Mouse (Mus musculus) heart, adult 18-20 months (tissue): Measurements from ENCODE around the gene Insig1. TPM values are rescaled to one million over a fixed set of nuclear protein-coding genes. Genes with fewer than 3 reads are reported as not detected.
A peak's percentile ranks its signal among the peaks of the same experiment; 100 is the strongest.

Source experiments
- DNase-seq, 2 experiments: peaks; one replicate each; pipeline ENCODE4 v3.0.0; 2021 to 2022; ENCODE audit warnings: mixed read lengths in 1 of 2
- long read RNA-seq, 2 experiments: library from polyadenylated mRNA; stranded (forward); transcript quantifications; one replicate each; pipeline ENCODE4 v2.0.0; 2021
- total RNA-seq, 2 experiments: library from RNA; stranded (reverse); gene quantifications; 2 replicates each; pipeline ENCODE4 v1.2.3; 2021

Insig1 gene
- total RNA-seq = 10 to 100 TPM; 19.2 to 27.3 TPM
- long read RNA-seq, experiment 1, transcript Insig1-201 (5 exons, 2,697 nt) = major isoform, 34 of 34 reads
- long read RNA-seq, experiment 1, partial matches to known transcripts = 0 of 34 reads
- long read RNA-seq, experiment 1, other reads (novel, unspliced or antisense) = 0 of 34 reads
- long read RNA-seq, experiment 2, transcript Insig1-201 (5 exons, 2,697 nt) = major isoform, 29 of 31 reads
- long read RNA-seq, experiment 2, partial matches to known transcripts = 0 of 31 reads
- long read RNA-seq, experiment 2, other reads (novel, unspliced or antisense) = 2 of 31 reads

- peak; percentile 97 to 99 for DNase-seq
Observed at GRCm38 (mm10) chr5:28070828-28071455, at the start of gene Insig1. Insig1 (plus strand) TSS chr5:28071363.

DNA sequence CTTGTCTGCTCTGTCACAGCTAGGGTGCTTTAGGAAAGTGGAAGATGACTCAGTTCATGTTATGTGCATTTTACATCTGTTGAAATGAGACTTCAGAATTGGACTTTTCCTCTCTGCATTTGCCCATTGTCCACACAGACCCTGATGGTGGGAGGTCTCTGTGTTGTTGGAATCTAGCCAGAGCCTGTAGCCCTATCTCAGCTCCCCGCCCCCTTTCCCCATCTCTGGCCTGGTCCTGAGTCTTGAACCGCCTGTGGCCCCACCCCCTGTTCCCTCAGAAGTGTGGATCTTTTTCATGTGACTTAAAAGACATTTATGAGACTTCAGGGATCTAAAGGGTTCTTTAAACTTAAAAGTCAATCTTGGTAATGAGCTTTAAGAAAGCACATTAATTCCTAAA, 47.7 kb upstream of the Insig1 start:
- no peak for DNase-seq

GRCm38 (mm10) chr5:28031577-28032236, 39.5 kb upstream of the Insig1 start:
- DNase-seq = no peak

DNA sequence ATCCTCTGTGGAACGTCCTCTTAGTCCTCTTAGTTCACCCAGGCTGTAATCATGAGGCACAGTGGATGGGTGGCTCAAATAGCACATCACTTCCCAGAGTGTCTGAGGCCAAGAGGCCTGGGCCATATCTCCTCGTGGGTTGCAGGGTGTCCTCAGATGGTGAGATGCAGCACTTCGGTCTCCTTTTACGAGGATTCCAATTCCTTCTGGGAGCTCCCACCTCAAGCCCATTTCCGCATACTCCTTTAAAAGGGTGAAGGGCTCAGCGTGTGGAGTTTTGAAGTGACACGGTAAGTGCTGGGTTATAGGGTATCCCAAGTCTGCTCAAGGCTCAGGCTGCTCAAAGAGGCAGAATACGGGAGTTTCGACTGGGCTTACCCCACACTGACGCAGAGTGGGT, 38.3 kb upstream of the Insig1 start:
- DNase-seq = no peak

- DNase-seq = peak in 1 of 2 experiments; percentile 22
Observed at GRCm38 (mm10) chr5:28033281-28033680, 37.9 kb upstream of the Insig1 start.

DNA sequence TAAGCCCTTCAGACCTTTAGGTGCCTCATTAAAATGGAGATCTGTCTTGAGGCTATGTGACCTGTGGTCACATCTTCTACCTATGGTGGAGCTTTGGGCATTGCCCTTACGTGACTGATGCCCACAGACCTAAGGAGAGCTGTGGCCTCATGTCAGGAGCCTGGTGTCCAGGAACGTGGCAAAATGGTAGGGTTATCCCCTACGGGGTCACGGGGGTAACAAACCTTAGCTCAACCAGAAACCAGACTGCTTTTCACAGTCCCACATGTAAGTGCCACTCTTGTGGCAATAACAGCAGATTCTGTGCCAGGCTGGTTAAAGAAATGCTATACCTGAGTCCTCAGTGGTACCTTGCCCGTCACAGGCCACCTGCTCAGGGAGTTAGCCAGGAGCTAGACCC, 37.3 kb upstream of the Insig1 start:
- DNase-seq = no peak

- DNase-seq = no peak
Observed at GRCm38 (mm10) chr5:28036011-28036410, 35.2 kb upstream of the Insig1 start.

- DNase-seq = no peak
Observed at GRCm38 (mm10) chr5:28036518-28036917, 34.6 kb upstream of the Insig1 start.

DNA sequence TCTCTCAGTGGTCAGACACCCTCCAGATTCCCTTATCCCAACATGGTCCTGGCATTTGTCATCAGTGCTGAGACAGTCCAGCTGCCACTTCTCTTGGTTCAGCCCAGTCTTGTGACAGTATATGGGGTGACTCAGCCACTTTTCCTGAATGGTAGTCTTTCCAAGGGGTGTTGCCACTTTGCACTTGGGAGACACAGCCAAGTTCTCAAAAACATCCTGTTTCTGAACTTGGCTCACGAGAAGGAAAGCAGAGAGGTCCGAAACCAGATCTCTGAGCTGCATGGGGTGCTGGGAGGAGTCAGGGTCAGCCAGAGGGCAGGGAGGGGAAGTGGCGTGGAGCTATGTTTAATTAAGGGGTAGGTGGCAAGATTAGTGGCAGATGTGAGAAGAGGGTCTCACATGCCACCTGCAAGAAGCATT, 34.0 kb upstream of the Insig1 start:
- peak; percentile 87 to 94 for DNase-seq

- peak in 1 of 2 experiments; percentile 74 for DNase-seq
Observed at GRCm38 (mm10) chr5:28037639-28038038, 33.5 kb upstream of the Insig1 start.

DNA sequence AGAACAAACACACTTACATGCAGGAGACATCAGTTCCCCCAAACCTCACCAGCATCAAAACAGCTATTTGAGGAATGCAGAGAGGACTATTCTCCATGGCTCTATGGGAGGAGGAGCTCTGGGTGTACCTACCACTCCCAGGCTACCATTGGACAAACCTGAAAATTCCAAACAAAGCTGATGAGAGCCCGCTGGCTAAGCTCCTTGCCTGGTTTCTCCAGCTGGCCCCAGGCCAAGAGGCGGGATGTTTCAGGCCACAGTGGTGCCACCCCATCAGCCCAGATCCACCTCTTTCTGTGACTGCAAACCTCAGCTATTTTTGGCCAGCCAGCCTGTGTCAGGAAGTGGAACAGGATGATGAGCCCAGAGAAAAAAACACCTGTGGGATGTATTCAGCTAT, 33.0 kb upstream of the Insig1 start:
- DNase-seq = peak; percentile 89 to 92

DNA sequence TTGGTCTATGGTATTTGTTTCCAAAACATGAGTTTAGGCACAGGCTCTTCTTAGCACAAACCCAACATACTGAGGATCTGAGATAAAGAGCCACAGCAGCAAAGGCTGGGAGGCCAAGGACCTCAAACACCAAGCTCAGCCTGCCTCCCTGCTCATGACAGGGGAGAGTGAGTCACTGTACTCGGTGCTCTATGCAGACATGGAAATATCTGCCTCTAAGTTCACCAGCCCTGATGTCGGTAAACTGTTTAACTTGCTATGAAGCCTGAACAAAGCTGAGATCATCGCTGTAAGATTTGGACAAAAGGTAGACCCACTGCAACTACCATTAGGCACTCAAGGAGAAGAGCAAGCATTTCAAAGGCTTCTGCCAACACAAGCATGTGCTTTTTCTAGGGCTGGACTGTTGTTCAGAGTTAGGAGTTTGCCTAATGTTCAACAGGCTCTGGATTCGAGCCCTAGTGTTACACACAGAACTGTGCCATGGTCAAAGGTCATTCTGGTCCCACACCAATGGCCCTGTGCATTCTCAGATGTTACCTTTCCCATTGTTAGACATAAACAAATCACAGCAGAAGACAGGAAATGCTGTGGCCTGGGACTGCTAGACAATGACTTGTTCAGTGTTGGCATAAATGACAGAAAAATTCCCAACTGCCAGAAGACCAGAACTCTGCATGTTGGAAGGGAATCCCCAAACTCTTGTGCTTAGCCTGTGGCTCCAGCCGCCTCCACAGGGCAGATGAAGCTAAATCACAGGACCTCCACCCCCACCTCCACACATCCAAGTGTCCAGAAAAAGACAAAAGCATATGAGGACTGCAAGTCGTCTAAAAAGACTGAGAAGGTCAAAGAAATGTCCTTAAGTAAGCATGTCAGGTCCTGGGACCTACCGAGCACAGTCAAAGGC, 31.2 kb upstream of the Insig1 start:
- DNase-seq = peak in 1 of 2 experiments; percentile 33

GRCm38 (mm10) chr5:28040726-28041125, 30.4 kb upstream of the Insig1 start:
- no peak for DNase-seq

GRCm38 (mm10) chr5:28042021-28042420, 29.1 kb upstream of the Insig1 start:
- no peak for DNase-seq

DNA sequence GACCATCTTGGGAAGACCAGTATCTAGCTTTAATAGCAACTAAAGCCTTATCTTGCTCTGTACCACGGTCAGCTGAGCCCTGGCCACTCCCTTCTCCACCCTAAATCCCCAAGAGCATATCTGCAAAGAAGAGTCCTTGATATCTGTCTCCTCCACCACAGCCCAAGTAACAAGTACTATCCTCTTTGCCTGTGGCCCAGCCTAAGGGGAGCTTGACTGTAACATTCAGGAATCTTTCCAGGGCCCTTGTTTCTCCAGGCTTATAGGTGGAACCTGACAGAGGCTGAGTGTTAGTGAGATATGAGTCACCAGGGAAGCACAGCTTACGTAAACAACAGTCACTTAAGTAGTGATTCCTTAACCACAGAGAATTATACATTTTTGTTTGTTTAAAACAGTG, 28.4 kb upstream of the Insig1 start:
- DNase-seq = no peak

GRCm38 (mm10) chr5:28043386-28043785, 27.8 kb upstream of the Insig1 start:
- DNase-seq = no peak

DNA sequence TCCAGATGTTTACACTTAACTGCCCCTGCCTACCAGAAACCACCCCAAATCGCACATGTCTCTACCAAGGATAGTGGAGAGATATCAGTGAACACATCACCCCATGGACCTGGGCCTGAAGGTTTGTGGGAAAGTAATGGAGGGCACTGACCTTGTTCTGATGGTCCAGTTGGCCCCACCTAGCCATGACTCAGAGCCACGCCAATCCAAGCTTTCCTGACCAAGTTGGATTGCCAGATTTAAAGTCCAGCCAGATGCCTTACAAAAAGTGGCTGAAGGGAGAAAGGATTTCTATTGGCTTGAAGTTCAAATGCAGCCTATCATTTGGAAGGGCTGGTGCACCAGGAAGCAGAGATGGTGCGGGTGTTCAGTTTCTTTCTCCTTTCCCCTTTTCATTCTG, 24.2 kb upstream of the Insig1 start:
- no peak for DNase-seq

DNA sequence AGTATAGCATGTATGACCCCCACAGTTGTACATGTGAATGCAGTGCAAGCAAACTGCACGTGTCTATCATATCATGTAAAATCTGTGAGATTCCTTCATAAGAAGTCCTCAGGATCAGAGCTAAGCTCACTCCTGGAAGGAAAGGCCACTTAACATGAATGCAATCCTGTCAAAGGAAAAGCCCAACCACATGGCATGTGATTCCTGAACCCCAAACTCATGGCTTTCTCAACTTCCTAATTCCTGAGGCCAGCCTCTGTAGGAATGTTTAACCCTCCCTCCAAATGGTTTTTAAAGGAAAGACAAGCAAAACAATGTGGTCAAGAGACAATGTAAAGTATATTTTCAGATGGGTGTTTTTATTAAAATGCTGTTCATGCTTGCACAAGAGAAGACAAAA, 23.2 kb upstream of the Insig1 start:
- no peak for DNase-seq

- peak; percentile 56 to 71 for DNase-seq
Observed at GRCm38 (mm10) chr5:28055450-28055849, 15.7 kb upstream of the Insig1 start.

DNA sequence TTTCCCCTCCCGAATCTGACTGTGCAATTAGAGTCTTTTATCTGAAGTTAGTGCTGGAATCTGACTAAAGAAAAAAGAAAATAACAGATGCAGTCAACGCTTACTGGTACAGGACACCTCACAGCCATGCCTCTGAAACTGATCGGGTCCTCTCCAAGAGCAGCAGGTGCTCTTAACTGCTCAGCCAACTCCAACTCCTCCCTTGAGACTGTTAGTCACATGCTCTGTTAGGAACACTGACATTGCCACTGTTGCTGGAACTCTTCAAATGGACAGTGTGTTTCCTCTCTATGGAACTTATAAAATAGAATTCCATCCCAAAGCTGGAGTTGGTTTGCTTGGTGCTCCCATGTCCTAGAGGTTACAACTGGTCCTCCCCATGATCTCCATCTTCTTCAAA, 14.3 kb upstream of the Insig1 start:
- peak in 1 of 2 experiments; percentile 45 for DNase-seq

DNA sequence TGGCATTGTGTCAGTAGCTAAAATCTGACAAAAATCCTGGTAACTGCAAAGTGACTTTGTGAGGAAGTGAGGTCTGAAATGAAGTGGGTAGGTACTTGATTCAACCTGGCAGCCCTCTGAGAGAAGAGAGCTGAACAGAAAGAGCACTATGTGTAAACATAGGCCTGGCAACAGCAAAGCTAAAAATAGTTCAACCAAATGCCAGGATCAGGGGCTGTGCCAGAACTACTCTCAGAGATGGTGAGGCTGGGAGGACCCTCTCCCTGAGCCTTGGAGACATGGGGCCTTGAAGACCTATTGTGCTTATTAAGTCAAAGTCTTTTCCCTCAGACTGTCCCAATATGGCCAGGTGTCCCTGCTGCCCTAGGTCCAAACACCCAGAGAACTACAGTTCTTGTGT, 10.7 kb upstream of the Insig1 start:
- peak; percentile 37 to 53 for DNase-seq

DNA sequence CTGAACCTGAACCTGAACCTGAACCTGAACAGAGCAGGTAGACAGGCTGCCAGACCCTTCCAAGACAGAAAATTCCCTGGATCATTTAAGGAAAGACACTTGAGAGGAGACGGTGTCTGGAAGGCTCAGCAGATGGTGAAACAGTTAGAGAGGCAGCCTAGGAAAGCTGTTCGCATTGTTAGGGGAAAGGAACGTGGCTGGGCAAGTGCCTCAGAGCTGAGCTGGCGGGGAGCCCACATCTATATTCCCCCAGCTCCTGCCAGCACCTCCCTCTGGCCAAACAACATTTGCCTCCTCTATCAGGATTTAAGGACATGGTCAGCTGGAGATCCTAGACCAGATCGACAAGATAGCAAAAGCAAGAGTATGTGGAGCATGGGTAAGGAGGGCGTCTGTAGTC, 10.2 kb upstream of the Insig1 start:
- DNase-seq = no peak
